Mouse (Mus musculus): ENCODE results near the gene Spata33. TPM values are rescaled to one million over a fixed set of nuclear protein-coding genes. Genes with fewer than 3 reads are reported as not detected.
"Not testable (repeated sequence)": the region's sequence is repeated elsewhere in the genome, so short reads cannot be mapped to it uniquely, and the experiment has no call there.

The Spata33 gene
- polyA plus RNA-seq, 1 experiment from 2014 or later, result 5.7 TPM

DNA sequence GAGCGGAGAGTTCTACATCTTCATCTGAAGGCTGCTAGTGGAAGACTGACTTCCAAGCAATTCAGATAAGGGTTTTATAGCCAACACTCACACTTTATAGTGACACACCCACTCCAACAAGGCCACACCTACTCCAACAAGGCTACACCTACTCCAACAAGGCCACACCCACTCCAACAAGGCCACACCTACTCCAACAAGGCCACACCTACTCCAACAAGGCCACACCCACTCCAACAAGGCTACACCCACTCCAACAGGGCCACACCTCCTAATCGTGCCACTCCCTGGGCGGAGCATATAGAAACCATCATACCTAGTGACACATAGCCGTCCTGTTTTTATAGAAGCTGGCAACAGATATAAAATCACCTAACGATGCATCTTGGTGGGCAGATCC is 15.6 kb upstream of the Spata33 start:
- H3K4me2 ChIP-seq (ENCODE audit: low read depth, low read length); H3K27ac ChIP-seq (replicated peaks; ENCODE audit: low read depth, low read length); H3K9me3 ChIP-seq (ENCODE audit: control insufficient read depth, low read length): not testable (repeated sequence)

DNA sequence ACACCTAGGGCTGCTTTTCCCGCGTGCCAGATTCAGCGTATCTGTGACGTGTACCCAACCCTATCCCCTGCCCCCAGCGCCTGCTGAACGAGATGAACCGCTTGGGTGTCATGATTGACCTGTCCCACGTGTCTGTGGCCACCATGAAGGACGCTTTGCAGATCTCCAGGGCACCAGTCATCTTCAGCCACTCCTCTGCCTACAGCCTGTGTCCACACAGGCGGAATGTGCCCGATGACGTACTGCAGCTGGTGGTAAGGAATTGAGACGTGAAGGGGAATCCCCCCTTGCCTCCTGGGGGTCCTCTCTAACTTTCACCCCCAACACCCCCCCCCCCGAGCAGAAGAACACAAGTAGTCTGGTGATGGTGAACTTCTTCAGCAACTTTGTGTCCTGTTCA is 12.8 kb upstream of the Spata33 start:
- H3K4me3 ChIP-seq (ENCODE audit: low read depth, low read length), result no peak overlapping the region
- no peak overlapping the region for H3K9ac ChIP-seq (ENCODE audit: low read depth, low read length)
- ATAC-seq (ENCODE audit: low read depth) (no peak), DNase-seq (ENCODE audit: low spot score) (no peak)
- no peaks in the 10 kb centered on the region for H3K27me3 ChIP-seq (replicated peaks; ENCODE audit: control insufficient read depth, insufficient read depth, low read length)
- H3K4me2 ChIP-seq (ENCODE audit: low read depth, low read length), result no peak overlapping the region
- no peak overlapping the region for H3K27ac ChIP-seq (replicated peaks; ENCODE audit: low read depth, low read length)
- H3K9me3 ChIP-seq (ENCODE audit: control insufficient read depth, low read length), result no peaks in the 10 kb centered on the region
- WGBS, result 64% methylated on average over 14 of the region's 14 CpGs
- H3K36me3 ChIP-seq (ENCODE audit: control insufficient read depth, insufficient read depth, low read length), result no peaks in the 10 kb centered on the region
- H3K4me1 ChIP-seq (ENCODE audit: control insufficient read depth, insufficient read depth, low read length), result no peaks in the 10 kb centered on the region

More for the DNA sequence above, 15.6 kb upstream of the Spata33 start:
- not testable (repeated sequence) for DNase-seq (ENCODE audit: low spot score); H3K4me3 ChIP-seq (ENCODE audit: low read depth, low read length); H3K4me1 ChIP-seq (ENCODE audit: control insufficient read depth, insufficient read depth, low read length); H3K27me3 ChIP-seq (replicated peaks; ENCODE audit: control insufficient read depth, insufficient read depth, low read length); ATAC-seq (ENCODE audit: low read depth); H3K36me3 ChIP-seq (ENCODE audit: control insufficient read depth, insufficient read depth, low read length); H3K9ac ChIP-seq (ENCODE audit: low read depth, low read length)
- WGBS, result 77% methylated on average over 5 of the region's 5 CpGs

DNA sequence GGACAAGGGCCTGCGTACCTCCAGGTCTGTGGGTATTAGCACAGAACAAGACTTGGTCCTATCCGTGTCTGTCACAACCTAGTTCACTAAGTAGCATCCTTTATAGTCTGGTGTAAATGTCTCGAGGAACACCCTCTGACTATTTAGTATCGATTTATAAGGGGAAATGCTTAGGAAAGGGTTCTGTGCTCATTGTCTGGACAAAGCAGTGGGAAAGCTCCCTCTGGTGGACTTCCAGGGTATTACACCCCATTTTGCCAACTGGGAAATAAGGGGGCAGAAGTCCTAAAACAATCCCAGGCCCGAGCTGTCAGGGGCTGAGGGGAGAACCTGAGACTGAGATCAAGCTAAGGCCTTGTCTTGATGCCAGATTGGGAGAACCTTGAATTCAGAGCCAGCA is 10.3 kb upstream of the Spata33 start:
- Histone ChIP-seq H3K9ac (ENCODE audit: low read depth, low read length) (no peak overlapping the region), H3K27me3 (replicated peaks; ENCODE audit: control insufficient read depth, insufficient read depth, low read length) (no peaks in the 10 kb centered on the region)
- WGBS, result 27% methylated on average over 5 of the region's 5 CpGs

GRCm38 (mm10) chr8:123203571-123203970 is 9.1 kb upstream of the Spata33 start:
- Histone ChIP-seq H3K9ac (ENCODE audit: low read depth, low read length) (no peak overlapping the region), H3K4me2 (ENCODE audit: low read depth, low read length) (no peak overlapping the region), H3K4me3 (ENCODE audit: low read depth, low read length) (no peak overlapping the region), H3K36me3 (ENCODE audit: control insufficient read depth, insufficient read depth, low read length) (peaks cover 29% of the 10 kb centered on the region), H3K27me3 (replicated peaks; ENCODE audit: control insufficient read depth, insufficient read depth, low read length) (no peaks in the 10 kb centered on the region), H3K4me1 (ENCODE audit: control insufficient read depth, insufficient read depth, low read length) (no peaks in the 10 kb centered on the region), H3K9me3 (ENCODE audit: control insufficient read depth, low read length) (no peaks in the 10 kb centered on the region), H3K27ac (replicated peaks; ENCODE audit: low read depth, low read length) (no peak overlapping the region)
- WGBS, result 85% methylated on average over 3 of the region's 3 CpGs
- no peak for DNase-seq (ENCODE audit: low spot score)
- no peak for ATAC-seq (ENCODE audit: low read depth)

More for the DNA sequence above, 10.3 kb upstream of the Spata33 start:
- DNase-seq (ENCODE audit: low spot score) (peak; percentile 67), ATAC-seq (ENCODE audit: low read depth) (peak; percentile 38; the same call in 1 of the 2 replicates)
- H3K4me2 ChIP-seq (ENCODE audit: low read depth, low read length), result no peak overlapping the region
- H3K4me1 ChIP-seq (ENCODE audit: control insufficient read depth, insufficient read depth, low read length), result no peaks in the 10 kb centered on the region
- H3K27ac ChIP-seq (replicated peaks; ENCODE audit: low read depth, low read length), result no peak overlapping the region
- peaks cover 17% of the 10 kb centered on the region for H3K36me3 ChIP-seq (ENCODE audit: control insufficient read depth, insufficient read depth, low read length)
- no peak overlapping the region for H3K4me3 ChIP-seq (ENCODE audit: low read depth, low read length)
- no peaks in the 10 kb centered on the region for H3K9me3 ChIP-seq (ENCODE audit: control insufficient read depth, low read length)

GRCm38 (mm10) chr8:123211876-123212275 is 756 bp upstream of the Spata33 start:
- no peaks in the 10 kb centered on the region for H3K27me3 ChIP-seq (replicated peaks; ENCODE audit: control insufficient read depth, insufficient read depth, low read length)
- H3K4me1 ChIP-seq (ENCODE audit: control insufficient read depth, insufficient read depth, low read length), result peaks cover 13% of the 10 kb centered on the region
- DNase-seq (ENCODE audit: low spot score) (no peak), ATAC-seq (ENCODE audit: low read depth) (no peak)
- H3K9ac ChIP-seq (ENCODE audit: low read depth, low read length), result peak overlapping the region; percentile 95
- peaks cover 34% of the 10 kb centered on the region for H3K36me3 ChIP-seq (ENCODE audit: control insufficient read depth, insufficient read depth, low read length)
- 49% methylated on average over 10 of the region's 10 CpGs for WGBS
- H3K4me2 ChIP-seq (ENCODE audit: low read depth, low read length), result peak overlapping the region; percentile 78
- no peaks in the 10 kb centered on the region for H3K9me3 ChIP-seq (ENCODE audit: control insufficient read depth, low read length)
- peak overlapping the region; percentile 93 for H3K4me3 ChIP-seq (ENCODE audit: low read depth, low read length)
- no peak overlapping the region; the same call in 1 of the 2 replicates for H3K27ac ChIP-seq (replicated peaks; ENCODE audit: low read depth, low read length)

DNA sequence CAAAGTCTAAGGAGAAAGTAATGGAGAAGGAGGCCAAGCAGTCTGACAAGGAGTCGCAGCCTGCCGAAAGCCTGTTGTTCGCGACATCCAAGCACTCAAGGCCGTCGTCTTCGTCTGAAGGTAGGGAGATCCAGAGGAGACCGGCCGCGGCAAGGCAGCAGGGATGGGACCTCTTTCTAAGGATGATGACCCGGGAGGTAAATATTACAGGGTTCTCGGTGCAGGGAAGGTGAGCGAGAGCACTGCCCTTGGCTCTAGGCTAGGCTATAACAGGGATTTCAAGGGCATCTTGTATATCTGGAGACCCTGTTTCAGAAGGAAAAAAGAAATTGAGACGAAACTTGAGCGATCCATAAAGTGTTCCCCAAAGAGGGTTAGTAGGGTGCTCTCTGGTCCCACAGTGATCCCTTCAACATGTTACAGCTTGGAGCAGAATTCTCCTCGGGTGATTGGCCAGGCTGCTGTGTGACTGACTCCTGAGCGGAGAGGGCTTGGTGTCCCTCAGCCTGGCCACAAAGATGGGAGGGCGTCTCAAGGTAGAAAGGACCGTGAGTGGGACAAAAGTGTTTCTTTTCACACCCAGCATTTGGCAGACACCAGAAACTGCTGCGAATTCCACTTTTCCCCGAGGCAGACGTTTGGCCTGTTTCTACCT is 613 bp downstream of the Spata33 start:
- Histone ChIP-seq H3K4me1 (ENCODE audit: control insufficient read depth, insufficient read depth, low read length) (peaks cover 13% of the 10 kb centered on the region), H3K4me3 (ENCODE audit: low read depth, low read length) (peak overlapping the region; percentile 93), H3K27me3 (replicated peaks; ENCODE audit: control insufficient read depth, insufficient read depth, low read length) (no peaks in the 10 kb centered on the region), H3K36me3 (ENCODE audit: control insufficient read depth, insufficient read depth, low read length) (peaks cover 21% of the 10 kb centered on the region), H3K27ac (replicated peaks; ENCODE audit: low read depth, low read length) (no peak overlapping the region; the same call in 1 of the 2 replicates), H3K9me3 (ENCODE audit: control insufficient read depth, low read length) (no peaks in the 10 kb centered on the region), H3K9ac (ENCODE audit: low read depth, low read length) (peak overlapping the region; percentile 95), H3K4me2 (ENCODE audit: low read depth, low read length) (peak overlapping the region; percentile 78)
- DNase-seq (ENCODE audit: low spot score) (no peak), ATAC-seq (ENCODE audit: low read depth) (peak; percentile 35)
- 19% methylated on average over 22 of the region's 22 CpGs for WGBS

GRCm38 (mm10) chr8:123215430-123215829 is 2.8 kb downstream of the Spata33 start:
- Histone ChIP-seq H3K4me2 (ENCODE audit: low read depth, low read length) (no peak overlapping the region), H3K9me3 (ENCODE audit: control insufficient read depth, low read length) (no peaks in the 10 kb centered on the region), H3K4me3 (ENCODE audit: low read depth, low read length) (no peak overlapping the region), H3K27ac (replicated peaks; ENCODE audit: low read depth, low read length) (no peak overlapping the region), H3K4me1 (ENCODE audit: control insufficient read depth, insufficient read depth, low read length) (peaks cover 13% of the 10 kb centered on the region), H3K9ac (ENCODE audit: low read depth, low read length) (no peak overlapping the region), H3K27me3 (replicated peaks; ENCODE audit: control insufficient read depth, insufficient read depth, low read length) (no peaks in the 10 kb centered on the region), H3K36me3 (ENCODE audit: control insufficient read depth, insufficient read depth, low read length) (no peaks in the 10 kb centered on the region)
- 70% methylated on average over 3 of the region's 3 CpGs for WGBS
- no peak for ATAC-seq (ENCODE audit: low read depth)
- DNase-seq (ENCODE audit: low spot score), result no peak

- Histone ChIP-seq H3K4me3 (ENCODE audit: low read depth, low read length) (no peak overlapping the region), H3K36me3 (ENCODE audit: control insufficient read depth, insufficient read depth, low read length) (no peaks in the 10 kb centered on the region), H3K9me3 (ENCODE audit: control insufficient read depth, low read length) (no peaks in the 10 kb centered on the region), H3K4me2 (ENCODE audit: low read depth, low read length) (no peak overlapping the region), H3K9ac (ENCODE audit: low read depth, low read length) (no peak overlapping the region), H3K4me1 (ENCODE audit: control insufficient read depth, insufficient read depth, low read length) (peaks cover 8% of the 10 kb centered on the region), H3K27me3 (replicated peaks; ENCODE audit: control insufficient read depth, insufficient read depth, low read length) (no peaks in the 10 kb centered on the region), H3K27ac (replicated peaks; ENCODE audit: low read depth, low read length) (no peak overlapping the region)
- ATAC-seq (ENCODE audit: low read depth) (no peak), DNase-seq (ENCODE audit: low spot score) (peak; percentile 33)
- 74% methylated on average over 1 of the region's 1 CpGs for WGBS
Observed at GRCm38 (mm10) chr8:123220917-123221316, 8.3 kb downstream of the Spata33 start.

Data from embryonic facial prominence, embryonic 14.5 days (tissue).